In genomic region chr6:6877981-6878840, GRCm38 (mm10) we compare ENCODE assay signal across 10 mouse cellular contexts. TPM values are rescaled to one million over a fixed set of nuclear protein-coding genes. Genes with fewer than 3 reads are reported as not detected.
A peak's percentile ranks its signal among the peaks of the same experiment; 100 is the strongest.
DNase-seq lines count a peak whose midpoint lies in the region; ATAC-seq lines count a peak whose summit lies in the region.
"Had no signal": no experiment of that assay in that cellular context is flagged by ENCODE, and none has a peak within 500 bp of the region (broad histone marks: within the 10 kb centered on the region; RNA-seq: fewer than 3 reads in every experiment).

No protein-coding gene starts in this region.

- H3K36me3 ChIP-seq in lung, embryonic 16.5 days (ENCODE audit: control insufficient read depth, insufficient read depth, low read length): no peaks in the 10 kb centered on the region
- H3K36me3 ChIP-seq in embryonic facial prominence, embryonic 11.5 days (replicated peaks; ENCODE audit: control insufficient read depth, insufficient read depth, low read depth, low read length): no peaks in the 10 kb centered on the region
- no peaks in the 10 kb centered on the region for H3K36me3 ChIP-seq in neural tube, embryonic 12.5 days

- H3K9ac ChIP-seq in lung, embryonic 16.5 days (ENCODE audit: low read length): no peak overlapping the region
- H3K9ac ChIP-seq in embryonic facial prominence, embryonic 11.5 days (replicated peaks; ENCODE audit: low read length): peak overlapping the region; percentile 82
- no peak overlapping the region for H3K9ac ChIP-seq in neural tube, embryonic 12.5 days

- no peak overlapping the region for H3K4me3 ChIP-seq in lung, embryonic 16.5 days (ENCODE audit: low read length)
- H3K4me3 ChIP-seq in embryonic facial prominence, embryonic 11.5 days (ENCODE audit: low read depth, low read length): peak overlapping the region; percentile 66
- H3K4me3 ChIP-seq in neural tube, embryonic 12.5 days: no peak overlapping the region

- no peaks in the 10 kb centered on the region for H3K9me3 ChIP-seq in lung, embryonic 16.5 days (ENCODE audit: control insufficient read depth, low read length)
- no peaks in the 10 kb centered on the region for H3K9me3 ChIP-seq in embryonic facial prominence, embryonic 11.5 days (replicated peaks; ENCODE audit: control insufficient read depth, low read length)
- no peaks in the 10 kb centered on the region for H3K9me3 ChIP-seq in neural tube, embryonic 12.5 days

- peaks cover 11% of the 10 kb centered on the region for H3K4me1 ChIP-seq in lung, embryonic 16.5 days (replicated peaks; ENCODE audit: control insufficient read depth, insufficient read depth, low read length)
- peaks cover 2% of the 10 kb centered on the region; the same call in 1 of the 2 replicates for H3K4me1 ChIP-seq in embryonic facial prominence, embryonic 11.5 days (ENCODE audit: control insufficient read depth, insufficient read depth, low read length)
- peaks cover 16% of the 10 kb centered on the region for H3K4me1 ChIP-seq in neural tube, embryonic 12.5 days

- WGBS in lung, embryonic 16.5 days: 2% methylated on average over 34 of the region's 34 CpGs
- WGBS in embryonic facial prominence, embryonic 11.5 days: 4% methylated on average over 34 of the region's 34 CpGs
- WGBS in neural tube, embryonic 12.5 days: 1% methylated on average over 34 of the region's 34 CpGs

- peaks cover 97% of the 10 kb centered on the region for H3K27me3 ChIP-seq in lung, embryonic 16.5 days (ENCODE audit: control insufficient read depth, insufficient read depth, low read depth, low read length)
- peaks cover 36% of the 10 kb centered on the region for H3K27me3 ChIP-seq in embryonic facial prominence, embryonic 11.5 days (ENCODE audit: control insufficient read depth, insufficient read depth, low read length)
- H3K27me3 ChIP-seq in neural tube, embryonic 12.5 days (replicated peaks): peaks cover 98% of the 10 kb centered on the region

- no peak overlapping the region for H3K4me2 ChIP-seq in lung, embryonic 16.5 days (ENCODE audit: low read depth, low read length)
- peak overlapping the region; percentile 40 for H3K4me2 ChIP-seq in embryonic facial prominence, embryonic 11.5 days (ENCODE audit: low read depth, low read length)
- no peak overlapping the region for H3K4me2 ChIP-seq in neural tube, embryonic 12.5 days (replicated peaks)

- no peak for DNase-seq in lung, postnatal 4 days
- DNase-seq in embryonic facial prominence, embryonic 11.5 days (ENCODE audit: low spot score): peak; percentile 53
- no peak for DNase-seq in adrenal gland, postnatal 4 days (ENCODE audit: low spot score in 2 of 2)
- no peak for DNase-seq in yolk sac, embryonic 10.5 days (ENCODE audit: low spot score)
- no peak for DNase-seq in urinary bladder, postnatal 10 days (ENCODE audit: low spot score)
- DNase-seq: lung, adult 18-20 months had no signal

- no peak overlapping the region for H3K27ac ChIP-seq in lung, embryonic 16.5 days (ENCODE audit: low read length)
- 0 out of 2 replicates have a peak overlapping the region, but pooled peaks have one; percentile 44 for H3K27ac ChIP-seq in embryonic facial prominence, embryonic 11.5 days (replicated peaks; ENCODE audit: low read depth, low read length)
- H3K27ac ChIP-seq in neural tube, embryonic 12.5 days: no peak overlapping the region

- peak; percentile 1; the same call in 1 of the 2 replicates for ATAC-seq in lung, embryonic 16.5 days (ENCODE audit: low read depth)
- ATAC-seq in embryonic facial prominence, embryonic 11.5 days (replicated peaks; ENCODE audit: insufficient number of reproducible peaks, low FRiP score, low TSS enrichment, low read depth): 0 out of 2 replicates have a peak, but pooled peaks have one; percentile 7
- ATAC-seq in granulocyte monocyte progenitor cell, adult 5-6 weeks (replicated peaks; ENCODE audit: poor library complexity, severe bottlenecking): 0 out of 2 replicates have a peak, but pooled peaks have one; percentile 8
- peak; percentile 3; the same call in 1 of the 2 replicates for ATAC-seq in neural tube, embryonic 12.5 days (ENCODE audit: low FRiP score, low read depth)

RNA-seq across cellular contexts. Expression of gene Dlx5, which starts 3.7 kb away (rescaled TPM):
- polyA plus RNA-seq in lung, embryonic 16.5 days (2015; fragmentation: Nextera tagmentation; extraction: Ambion mirVana): 0.26 and 0.69 TPM in 2 replicates
- 54.5 and 63.8 TPM in 2 replicates for polyA plus RNA-seq in embryonic facial prominence, embryonic 11.5 days (2014; fragmentation: Nextera tagmentation; extraction: Ambion mirVana)
- not detected in 2 replicates for total RNA-seq in granulocyte monocyte progenitor cell, adult 5-6 weeks (2014; fragmentation: Nextera tagmentation)
- total RNA-seq in granulocyte monocyte progenitor cell, adult 5-6 weeks (2017): not detected in 2 replicates
- 0.72 and 1.3 TPM in 2 replicates for polyA plus RNA-seq in neural tube, embryonic 12.5 days (2016; fragmentation: Nextera tagmentation; extraction: Ambion mirVana)
- 1 to 10 TPM in 1 of 2 experiments, under 1 TPM in 1; 0.31 to 1.2 TPM for total RNA-seq in adrenal gland, postnatal 4 days (2021)

RNA-seq across cellular contexts. Expression of gene Dlx6, which starts 15.1 kb away (rescaled TPM):
- polyA plus RNA-seq in lung, embryonic 16.5 days (2015; fragmentation: Nextera tagmentation; extraction: Ambion mirVana): not detected in 2 replicates
- 3.2 and 5.1 TPM in 2 replicates for polyA plus RNA-seq in embryonic facial prominence, embryonic 11.5 days (2014; fragmentation: Nextera tagmentation; extraction: Ambion mirVana)
- not detected in 2 replicates for total RNA-seq in granulocyte monocyte progenitor cell, adult 5-6 weeks (2014; fragmentation: Nextera tagmentation)
- not detected in 2 replicates for total RNA-seq in granulocyte monocyte progenitor cell, adult 5-6 weeks (2017)
- not detected in 2 replicates for polyA plus RNA-seq in neural tube, embryonic 12.5 days (2016; fragmentation: Nextera tagmentation; extraction: Ambion mirVana)
- under 1 TPM in 1 of 2 experiments, not detected in 1; 0.42 TPM for total RNA-seq in adrenal gland, postnatal 4 days (2021)
- polyA plus RNA-seq: heart, postnatal 0 days had no signal

Comparison
In these comparisons a context has a peak if more than half of its experiments do, and no peak if none do; other contexts are left out.
1. RNA of gene Dlx5, which starts 3.7 kb away (polyA plus RNA-seq): 54.5 to 63.8 TPM in embryonic facial prominence, embryonic 11.5 days; 0.72 to 1.3 TPM in neural tube, embryonic 12.5 days and 0.26 to 0.69 TPM in lung, embryonic 16.5 days; every median in the first group is over 10 times any median in the second.
2. Peak in every context shown above with its lines, with median percentiles within 50 percentile points of each other: ATAC-seq.